Mouse (Mus musculus) heart, embryonic 10.5 days (tissue): ENCODE measurements around the gene Tank. TPM values are rescaled to one million over a fixed set of nuclear protein-coding genes. Genes with fewer than 3 reads are reported as not detected.

Experiments
- DNase-seq: peaks from one replicate; pipeline ENCODE4 v3.0.0-alpha.2; 2017; ENCODE audit warnings: low spot score
- H3K27ac ChIP-seq: fragments of 300-500 bp; sonication (generic); 2 replicates; pipeline ENCODE4 v1.5.1; 2016; ENCODE audit warnings: mild to moderate bottlenecking
- H3K27me3 ChIP-seq: fragments of 300-500 bp; sonication (generic); 2 replicates; pipeline ENCODE4 v1.6.1; 2016; ENCODE audit warnings: mild to moderate bottlenecking; ENCODE audit not compliant: poor library complexity, insufficient read depth, severe bottlenecking
- H3K36me3 ChIP-seq: fragments of 300-500 bp; sonication (generic); 2 replicates; pipeline ENCODE4 v1.6.1; 2016; ENCODE audit warnings: mild to moderate bottlenecking, moderate library complexity
- H3K4me1 ChIP-seq: fragments of 300-500 bp; sonication (generic); 2 replicates; pipeline ENCODE4 v1.6.1; 2016; ENCODE audit warnings: mild to moderate bottlenecking
- H3K4me3 ChIP-seq: fragments of 300-500 bp; sonication (generic); 2 replicates; pipeline ENCODE4 v1.5.1; 2016; ENCODE audit warnings: mild to moderate bottlenecking, moderate library complexity
- H3K9me3 ChIP-seq: fragments of 300-500 bp; sonication (generic); 2 replicates; pipeline ENCODE4 v1.6.1; 2016; ENCODE audit warnings: mild to moderate bottlenecking, moderate library complexity
- WGBS: fragments of 180-500 bp; shearing (Covaris S2); methylation state at CpG from one replicate; pipeline ENCODE4 v1.1.7; 2016; 5-methylcytosine and 5-hydroxymethylcytosine counted together
- polyA plus RNA-seq: library from polyadenylated mRNA; unstranded; fragments of >200 nt; fragmentation: Nextera tagmentation; extraction: Ambion mirVana; gene quantifications from 2 replicates; pipeline ENCODE4 v1.2.1, GENCODE M21; 2016

Gene Tank
- polyA plus RNA-seq, 1 experiment from 2014 or later, result 27.6 TPM

DNA sequence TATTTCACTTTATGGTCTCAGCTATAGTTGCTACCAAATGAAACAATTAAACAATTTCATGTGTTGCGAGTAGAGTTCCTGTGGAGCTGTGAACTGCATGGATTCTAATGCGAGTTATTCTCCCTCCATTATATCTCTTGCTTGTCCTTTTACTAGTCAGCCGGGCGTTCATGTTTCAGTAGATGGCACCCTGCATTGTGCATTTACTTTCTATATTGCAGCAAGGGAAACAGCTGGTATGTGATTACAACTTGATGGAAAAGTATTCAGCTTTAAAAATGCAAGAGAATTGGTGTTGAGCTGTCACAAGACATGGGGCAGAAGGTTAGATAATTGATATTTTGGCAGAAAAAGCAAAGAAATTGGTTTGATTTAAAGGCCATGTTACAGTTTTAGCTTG lies 72.8 kb downstream of the Tank start:
- Histone ChIP-seq H3K9me3 (no peaks in the 10 kb centered on the region), H3K27ac (no peak overlapping the region), H3K27me3 (peaks cover 10% of the 10 kb centered on the region; the same call in 1 of the 2 replicates), H3K36me3 (peaks cover 3% of the 10 kb centered on the region; the same call in 1 of the 2 replicates), H3K4me1 (peaks cover 15% of the 10 kb centered on the region; the same call in 1 of the 2 replicates), H3K4me3 (no peak overlapping the region)
- 86% methylated on average over 4 of the region's 4 CpGs for WGBS
- DNase-seq, result no peak

DNA sequence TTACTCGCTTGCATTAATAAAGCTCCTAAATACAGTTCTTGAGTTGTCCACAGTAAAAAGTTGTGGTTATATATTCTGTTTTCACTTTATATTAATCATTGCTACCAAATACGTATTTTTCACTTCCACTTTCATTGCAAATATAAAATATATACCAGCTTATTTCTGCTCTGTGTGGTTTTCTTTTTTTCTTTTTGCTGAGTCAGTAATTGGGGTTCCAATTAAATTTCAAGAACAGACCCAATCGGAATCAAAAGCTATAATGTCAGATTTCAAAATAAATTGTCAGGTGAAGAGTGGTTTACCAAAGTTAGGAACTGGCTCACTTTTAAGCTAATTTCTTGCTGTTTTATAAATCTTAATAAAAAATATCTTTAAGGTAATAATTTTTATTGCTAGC lies 73.3 kb downstream of the Tank start:
- Histone ChIP-seq H3K4me1 (peaks cover 17% of the 10 kb centered on the region), H3K36me3 (peaks cover 3% of the 10 kb centered on the region; the same call in 1 of the 2 replicates), H3K27me3 (peaks cover 10% of the 10 kb centered on the region; the same call in 1 of the 2 replicates), H3K27ac (no peak overlapping the region), H3K4me3 (no peak overlapping the region), H3K9me3 (no peaks in the 10 kb centered on the region)
- 88% methylated on average over 3 of the region's 3 CpGs for WGBS
- DNase-seq, result no peak

DNA sequence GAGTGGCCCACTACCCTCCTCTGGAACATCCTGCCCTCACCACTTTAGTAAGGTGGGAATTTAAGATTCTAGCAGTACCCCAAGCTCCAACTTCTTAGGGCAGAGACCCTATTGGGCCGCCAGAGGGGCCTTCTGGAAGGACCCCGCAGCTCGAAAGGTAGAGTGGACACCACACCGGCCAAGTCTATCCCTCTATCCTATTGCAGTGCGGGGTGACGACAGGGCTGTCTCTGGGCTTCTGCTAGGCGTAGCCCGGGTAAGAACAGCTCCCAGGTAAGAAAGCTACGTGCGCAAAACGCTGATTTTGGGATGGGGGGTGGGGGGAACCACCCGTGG lies 76.6 kb downstream of the Tank start:
- 8% methylated on average over 12 of the region's 12 CpGs for WGBS

DNA sequence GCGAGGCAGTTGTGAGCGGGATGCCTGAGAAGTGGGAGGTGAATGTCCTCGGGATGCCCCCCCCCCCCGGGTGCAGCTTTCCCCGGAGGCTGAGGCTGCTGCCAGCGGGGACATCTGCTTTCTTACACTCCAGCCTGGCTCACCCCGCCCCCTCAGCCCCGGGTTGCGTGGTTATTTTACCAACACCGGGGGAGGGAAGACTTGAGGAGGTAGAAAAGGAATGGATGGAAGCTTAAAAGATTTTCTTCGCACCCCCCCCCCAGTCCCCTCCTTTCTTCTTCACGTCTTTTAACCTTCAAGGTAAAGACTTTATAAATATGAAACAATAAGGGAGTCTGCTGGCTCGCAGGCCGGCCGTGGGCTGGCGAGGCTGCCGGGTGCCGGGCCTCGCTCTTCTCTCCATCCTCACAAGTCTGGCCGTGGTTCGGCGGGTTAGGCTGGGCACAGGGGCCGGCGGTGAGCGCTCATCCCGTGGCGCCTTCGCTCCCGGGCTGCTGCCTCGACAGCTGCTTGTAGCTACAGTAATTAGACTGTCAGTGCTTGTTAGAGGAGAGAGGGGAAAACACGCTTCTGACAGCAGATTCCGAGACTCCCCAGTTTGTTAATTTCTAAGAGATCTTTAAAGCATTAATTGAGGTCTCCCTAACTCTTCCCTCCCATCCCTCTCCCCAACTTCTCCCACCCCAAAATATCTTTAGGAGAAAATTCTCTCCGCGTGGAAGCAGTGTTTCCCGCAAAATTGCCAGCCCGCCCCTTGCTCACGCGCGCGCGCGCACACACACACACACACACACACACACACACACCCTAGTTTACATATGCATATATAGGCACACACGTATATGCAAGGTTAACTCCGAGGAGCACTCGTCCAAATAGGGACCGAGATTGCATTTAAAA lies 77.2 kb downstream of the Tank start:
- peaks cover 10% of the 10 kb centered on the region; the same call in 1 of the 2 replicates for H3K27me3 ChIP-seq
- H3K36me3 ChIP-seq, result no peaks in the 10 kb centered on the region
- 0 out of 2 replicates have a peak overlapping the region, but pooled peaks have one; percentile 10 for H3K27ac ChIP-seq
- under 1% methylated on average over 46 of the region's 46 CpGs for WGBS
- H3K4me3 ChIP-seq, result peak overlapping the region; percentile 77
- DNase-seq, result no peak
- H3K4me1 ChIP-seq, result peaks cover 14% of the 10 kb centered on the region
- no peaks in the 10 kb centered on the region for H3K9me3 ChIP-seq

More for the DNA sequence above, 76.6 kb downstream of the Tank start:
- peak overlapping the region; percentile 77 for H3K4me3 ChIP-seq
- H3K27me3 ChIP-seq, result peaks cover 10% of the 10 kb centered on the region; the same call in 1 of the 2 replicates
- H3K36me3 ChIP-seq, result peaks cover 1% of the 10 kb centered on the region; the same call in 1 of the 2 replicates
- H3K9me3 ChIP-seq, result no peaks in the 10 kb centered on the region
- H3K27ac ChIP-seq, result 0 out of 2 replicates have a peak overlapping the region, but pooled peaks have one; percentile 10
- peaks cover 14% of the 10 kb centered on the region for H3K4me1 ChIP-seq
- DNase-seq, result peak; percentile 80

DNA sequence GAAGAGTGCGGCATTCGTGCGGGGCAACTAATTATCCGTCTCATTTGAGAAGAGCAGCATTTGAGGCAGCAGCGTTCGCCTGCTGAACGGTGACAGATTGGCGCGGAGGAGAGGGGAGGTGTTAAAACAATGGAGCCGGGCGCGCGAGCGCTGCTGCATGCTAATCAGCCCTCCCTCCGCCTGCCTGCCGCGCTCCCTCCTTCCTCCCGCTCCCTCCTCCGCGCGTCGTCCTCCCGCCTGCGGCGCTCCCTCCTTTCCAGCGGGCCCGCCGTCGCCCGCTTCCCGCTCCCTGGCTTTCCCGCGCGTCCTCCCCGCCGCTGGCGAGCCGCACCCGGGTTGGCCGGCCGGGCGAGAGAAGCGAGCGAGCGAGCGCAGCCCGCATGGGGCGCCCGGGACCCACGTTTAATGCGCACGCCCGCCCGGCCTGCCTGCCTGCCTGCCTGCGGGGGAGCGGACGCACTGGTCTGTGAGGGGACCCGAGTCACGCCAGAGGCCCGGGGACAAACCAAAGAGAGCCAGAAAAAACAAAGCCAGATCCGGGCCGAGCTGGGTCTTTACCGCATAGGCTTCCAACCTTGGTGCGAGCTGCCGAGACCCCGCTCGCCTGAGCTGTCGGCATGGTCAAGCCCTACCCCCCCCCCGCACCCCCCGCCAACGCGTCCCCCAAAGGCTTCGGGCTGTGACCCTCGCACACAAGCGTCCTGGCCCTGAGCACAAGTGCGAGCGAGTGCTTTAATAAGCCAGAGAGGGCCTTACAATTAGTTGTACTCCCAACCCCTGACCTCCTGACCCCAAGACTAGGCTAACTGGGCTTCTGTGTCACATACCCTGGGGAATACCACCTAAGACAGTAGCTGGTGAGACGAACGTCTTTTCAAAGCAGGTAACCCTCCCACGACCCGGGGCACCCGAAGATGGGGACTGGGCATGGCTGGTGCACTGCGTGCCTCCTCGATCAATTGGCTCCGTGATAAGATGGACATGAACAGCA lies 78.3 kb downstream of the Tank start:
- no peaks in the 10 kb centered on the region for H3K36me3 ChIP-seq
- DNase-seq, result peak; percentile 84
- H3K27ac ChIP-seq, result peak overlapping the region; percentile 87

GRCm38 (mm10) chr2:61659254-61659653 lies 80.9 kb downstream of the Tank start:
- Histone ChIP-seq H3K4me1 (peaks cover 14% of the 10 kb centered on the region), H3K36me3 (no peaks in the 10 kb centered on the region), H3K27me3 (peaks cover 9% of the 10 kb centered on the region; the same call in 1 of the 2 replicates), H3K4me3 (no peak overlapping the region), H3K9me3 (no peaks in the 10 kb centered on the region), H3K27ac (no peak overlapping the region)
- WGBS, result 70% methylated on average over 2 of the region's 2 CpGs
- DNase-seq, result no peak

More for the DNA sequence above, 78.3 kb downstream of the Tank start:
- H3K4me1 ChIP-seq, result peaks cover 14% of the 10 kb centered on the region
- under 1% methylated on average over 85 of the region's 85 CpGs for WGBS
- H3K4me3 ChIP-seq, result peak overlapping the region; percentile 77
- H3K9me3 ChIP-seq, result no peaks in the 10 kb centered on the region
- peaks cover 10% of the 10 kb centered on the region; the same call in 1 of the 2 replicates for H3K27me3 ChIP-seq

DNA sequence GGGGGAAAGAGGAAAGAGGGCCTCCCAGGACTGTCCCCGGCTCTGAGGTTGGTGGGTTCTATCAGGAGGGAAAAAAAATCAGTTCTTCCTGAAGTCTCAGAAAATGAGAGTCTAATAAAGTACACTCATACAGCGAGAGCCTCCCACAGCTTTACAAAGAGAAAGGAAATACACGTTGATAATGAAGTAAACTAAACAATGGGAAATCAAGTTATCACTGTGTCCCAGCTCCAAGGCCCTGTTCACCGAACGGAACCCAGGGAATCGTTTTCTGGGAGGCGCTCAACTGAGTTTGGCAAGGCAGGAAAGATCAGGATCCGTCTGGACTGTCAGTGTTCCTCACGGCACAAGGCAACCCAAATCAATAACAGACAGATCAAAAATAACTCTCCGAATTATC lies 84.4 kb downstream of the Tank start:
- no peak for DNase-seq
- Histone ChIP-seq H3K4me3 (no peak overlapping the region), H3K27me3 (no peaks in the 10 kb centered on the region), H3K27ac (no peak overlapping the region), H3K9me3 (no peaks in the 10 kb centered on the region), H3K36me3 (no peaks in the 10 kb centered on the region), H3K4me1 (no peaks in the 10 kb centered on the region)
- 69% methylated on average over 10 of the region's 10 CpGs for WGBS

GRCm38 (mm10) chr2:61663573-61664241 lies 85.3 kb downstream of the Tank start:
- Histone ChIP-seq H3K4me1 (no peaks in the 10 kb centered on the region), H3K4me3 (no peak overlapping the region), H3K9me3 (no peaks in the 10 kb centered on the region), H3K27me3 (no peaks in the 10 kb centered on the region), H3K27ac (no peak overlapping the region), H3K36me3 (no peaks in the 10 kb centered on the region)
- WGBS, result 69% methylated on average over 10 of the region's 10 CpGs
- DNase-seq, result no peak

GRCm38 (mm10) chr2:61667420-61667819 lies 89.0 kb downstream of the Tank start:
- H3K4me1 ChIP-seq, result no peaks in the 10 kb centered on the region
- 81% methylated on average over 7 of the region's 7 CpGs for WGBS
- no peak for DNase-seq
- no peaks in the 10 kb centered on the region for H3K27me3 ChIP-seq
- no peaks in the 10 kb centered on the region for H3K9me3 ChIP-seq
- H3K4me3 ChIP-seq, result no peak overlapping the region
- no peak overlapping the region for H3K27ac ChIP-seq
- H3K36me3 ChIP-seq, result no peaks in the 10 kb centered on the region

GRCm38 (mm10) chr2:61668260-61668659 lies 89.9 kb downstream of the Tank start:
- Histone ChIP-seq H3K4me1 (no peaks in the 10 kb centered on the region), H3K36me3 (no peaks in the 10 kb centered on the region), H3K27ac (no peak overlapping the region), H3K27me3 (no peaks in the 10 kb centered on the region), H3K4me3 (no peak overlapping the region), H3K9me3 (no peaks in the 10 kb centered on the region)
- 27% methylated on average over 4 of the region's 4 CpGs for WGBS
- DNase-seq, result no peak

- WGBS, result 81% methylated on average over 3 of the region's 3 CpGs
- DNase-seq, result no peak
- Histone ChIP-seq H3K27me3 (no peaks in the 10 kb centered on the region), H3K36me3 (no peaks in the 10 kb centered on the region), H3K9me3 (no peaks in the 10 kb centered on the region), H3K4me1 (no peaks in the 10 kb centered on the region), H3K4me3 (no peak overlapping the region), H3K27ac (no peak overlapping the region)
Observed at GRCm38 (mm10) chr2:61674555-61674954, 96.2 kb downstream of the Tank start.

DNA sequence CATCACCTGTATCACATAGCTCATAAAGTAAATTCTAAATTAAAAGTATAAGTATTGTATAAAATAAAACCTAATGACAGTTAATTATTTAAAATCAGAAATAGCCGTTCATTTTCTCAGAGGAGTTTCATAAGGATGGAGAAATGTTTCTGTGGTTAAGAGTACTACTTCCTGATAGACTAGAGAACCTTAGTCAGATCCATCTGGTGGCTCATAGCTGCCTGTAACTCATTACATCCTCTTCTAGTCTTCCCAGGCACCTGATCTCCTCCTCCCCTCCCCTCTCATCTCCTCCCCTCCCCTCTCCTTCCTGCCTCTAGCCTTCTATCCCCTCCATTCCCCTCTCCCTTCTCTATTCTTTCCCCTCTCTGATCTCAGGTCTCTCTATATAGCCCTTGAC lies 103.2 kb downstream of the Tank start:
- H3K4me3 ChIP-seq, result no peak overlapping the region
- 90% methylated on average over 1 of the region's 1 CpGs for WGBS
- H3K4me1 ChIP-seq, result no peaks in the 10 kb centered on the region
- no peak for DNase-seq
- no peaks in the 10 kb centered on the region for H3K27me3 ChIP-seq
- H3K36me3 ChIP-seq, result no peaks in the 10 kb centered on the region
- H3K27ac ChIP-seq, result no peak overlapping the region
- H3K9me3 ChIP-seq, result no peaks in the 10 kb centered on the region
